Mouse (Mus musculus) liver, embryonic 11.5 days (tissue): ENCODE results near the gene Myh9. TPM values are rescaled to one million over a fixed set of nuclear protein-coding genes. Genes with fewer than 3 reads are reported as not detected.
A peak's percentile ranks its signal among the peaks of the same experiment; 100 is the strongest.

Experiments used
- ATAC-seq: fragments of 200-750 bp; cut with Nextera tagmentation; replicated peaks from 2 replicates; pipeline ENCODE4 v1.8.0; 2017; ENCODE audit warnings: moderate number of reproducible peaks, mild to moderate bottlenecking, moderate TSS enrichment, moderate library complexity; ENCODE audit not compliant: low FRiP score
- DNase-seq: peaks from one replicate; pipeline ENCODE4 v3.0.0-alpha.2; 2017; ENCODE audit warnings: low spot score
- H3K27ac ChIP-seq: fragments of 300-500 bp; sonication (generic); 2 replicates; pipeline ENCODE4 v1.5.1; 2014; ENCODE audit warnings: mild to moderate bottlenecking, low read depth, low read length, control low read depth
- H3K27me3 ChIP-seq: fragments of 300-500 bp; sonication (generic); replicated peaks from 2 replicates; pipeline ENCODE4 v1.6.1; 2014; ENCODE audit warnings: low read length, mixed read lengths; ENCODE audit not compliant: control insufficient read depth, insufficient read depth
- H3K36me3 ChIP-seq: fragments of 300-500 bp; sonication (generic); 2 replicates; pipeline ENCODE4 v1.6.1; 2014; ENCODE audit warnings: mild to moderate bottlenecking, low read length, moderate library complexity, mixed read lengths; ENCODE audit not compliant: control insufficient read depth, insufficient read depth
- H3K4me1 ChIP-seq: fragments of 300-500 bp; sonication (generic); replicated peaks from 2 replicates; pipeline ENCODE4 v1.6.1; 2014; ENCODE audit warnings: low read length, mixed read lengths; ENCODE audit not compliant: control insufficient read depth, insufficient read depth
- H3K4me2 ChIP-seq: fragments of 300-500 bp; sonication (generic); 2 replicates; pipeline ENCODE4 v1.6.1; 2014; ENCODE audit warnings: mild to moderate bottlenecking, control low read depth, moderate library complexity
- H3K4me3 ChIP-seq: fragments of 300-500 bp; sonication (generic); 2 replicates; pipeline ENCODE4 v1.5.1; 2014; ENCODE audit warnings: low read depth, low read length, control low read depth
- H3K9ac ChIP-seq: fragments of 300-500 bp; sonication (generic); 2 replicates; pipeline ENCODE4 v1.6.1; 2014; ENCODE audit warnings: low read depth, low read length, control low read depth
- H3K9me3 ChIP-seq: fragments of 300-500 bp; sonication (generic); 2 replicates; pipeline ENCODE4 v1.6.1; 2016; ENCODE audit warnings: low read length, inconsistent platforms, mixed read lengths; ENCODE audit not compliant: control insufficient read depth
- WGBS: fragments of 180-500 bp; shearing (Covaris S2); extraction: QIAGEN DNeasy Blood & Tissue Kit; methylation state at CpG from one replicate; pipeline ENCODE4 v1.1.7; 2014; 5-methylcytosine and 5-hydroxymethylcytosine counted together
- polyA plus RNA-seq: library from polyadenylated mRNA; unstranded; fragments of >200 nt; fragmentation: Nextera tagmentation; extraction: Ambion mirVana; gene quantifications from 2 replicates; pipeline ENCODE4 v1.2.1, GENCODE M21; 2014

The Myh9 gene
- polyA plus RNA-seq = 49.8 and 53.0 TPM in 2 replicates

DNA sequence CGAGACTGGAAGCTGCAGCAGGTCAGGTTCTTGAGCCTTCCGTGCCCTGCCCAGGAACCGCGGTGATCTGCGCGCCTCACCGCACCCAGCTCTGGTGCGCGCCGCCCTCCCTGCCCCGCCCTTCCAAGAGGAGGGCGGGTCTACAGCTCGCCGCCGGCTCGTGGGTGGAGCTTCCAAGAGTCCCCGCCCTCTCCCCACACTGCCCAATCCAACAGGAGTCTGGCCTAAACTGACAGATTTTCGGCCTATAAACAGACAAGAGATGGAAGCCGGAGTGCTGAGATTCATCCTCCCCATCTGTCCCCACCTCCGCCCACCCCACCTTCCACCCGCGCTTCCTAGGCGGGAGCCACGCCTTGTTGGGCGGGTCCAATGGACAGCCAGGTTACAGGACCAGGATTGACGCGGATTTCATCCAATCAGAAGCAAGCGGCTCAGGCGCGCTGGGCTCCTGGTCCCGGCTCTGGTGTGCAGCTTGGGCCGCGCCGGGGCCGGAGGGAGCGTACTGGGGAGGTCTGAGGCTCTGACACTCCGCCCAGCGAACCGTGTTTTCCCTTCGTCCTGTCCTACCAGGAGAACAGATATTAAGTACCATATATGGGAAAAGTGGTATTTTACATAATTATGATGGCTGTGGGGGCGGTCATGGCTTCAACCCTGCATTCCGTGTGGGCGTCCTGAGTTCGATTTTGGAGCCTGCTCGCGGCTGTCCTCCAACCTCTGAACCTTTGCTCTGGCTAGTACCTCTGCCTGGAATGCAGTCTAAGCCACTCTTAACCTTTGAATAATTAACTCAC lies at the start of gene Myh9:
Myh9 (minus strand) TSS at position 129 of the 797 bp plus-strand sequence.
- DNase-seq (peak; percentile 99), ATAC-seq (peak; percentile 93)
- Histone ChIP-seq H3K4me3 (peak within 1 kb of the TSS; percentile 76), H3K9me3 (no peaks in the 10 kb centered on the region), H3K36me3 (no peaks in the 10 kb centered on the region; the same call in 1 of the 2 replicates), H3K27me3 (no peaks in the 10 kb centered on the region), H3K27ac (peak within 1 kb of the TSS; percentile 94), H3K4me1 (peaks cover 45% of the 10 kb centered on the region), H3K9ac (peak within 1 kb of the TSS; percentile 87), H3K4me2 (peak within 1 kb of the TSS; percentile 99)
- WGBS = 0% methylated on average over 41 of the region's 46 CpGs

GRCm38 (mm10) chr15:77891766-77892165 lies 49.8 kb upstream of the Myh9 start:
- Histone ChIP-seq H3K4me3 (no peak overlapping the region), H3K36me3 (no peaks in the 10 kb centered on the region), H3K27ac (no peak overlapping the region), H3K9me3 (no peaks in the 10 kb centered on the region), H3K4me2 (no peak overlapping the region), H3K27me3 (no peaks in the 10 kb centered on the region), H3K9ac (no peak overlapping the region), H3K4me1 (peaks cover 6% of the 10 kb centered on the region)
- DNase-seq (no peak), ATAC-seq (no peak)
- 78% methylated on average over 8 of the region's 8 CpGs for WGBS

DNA sequence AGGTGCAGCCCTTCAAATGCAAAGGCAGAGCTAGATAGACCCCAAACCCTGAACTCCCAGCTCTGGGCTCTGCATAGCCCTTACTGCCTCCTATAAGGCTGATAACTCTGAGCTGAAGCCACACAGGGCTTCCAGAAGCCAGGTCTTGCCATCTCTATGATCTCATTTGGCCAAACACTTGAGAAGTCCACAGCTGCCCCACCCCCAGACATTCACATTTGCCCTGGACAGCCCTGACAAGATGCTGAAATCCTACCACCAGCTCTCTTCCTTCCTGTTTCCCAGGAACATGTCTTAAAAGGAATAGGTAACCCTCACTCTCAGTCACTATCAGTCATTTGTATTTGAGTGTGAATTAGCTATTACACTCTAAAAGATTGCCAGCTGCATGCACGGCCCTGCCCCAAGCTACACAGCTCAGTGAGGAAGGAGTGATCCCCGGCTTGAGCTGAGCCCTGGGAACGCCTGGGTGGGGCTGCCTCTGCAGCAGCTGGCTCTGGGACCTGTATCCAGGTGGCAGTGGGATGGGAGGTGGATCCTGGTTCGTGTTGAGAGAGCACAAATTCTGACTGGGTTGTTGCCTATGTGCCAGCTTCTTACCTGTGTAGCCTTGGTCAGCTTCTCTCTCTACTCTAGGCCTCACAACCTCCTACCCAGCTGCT lies 47.9 kb upstream of the Myh9 start:
- Histone ChIP-seq H3K4me1 (peaks cover 18% of the 10 kb centered on the region), H3K9ac (no peak overlapping the region), H3K27me3 (no peaks in the 10 kb centered on the region), H3K36me3 (no peaks in the 10 kb centered on the region), H3K4me2 (no peak overlapping the region), H3K27ac (no peak overlapping the region), H3K4me3 (no peak overlapping the region), H3K9me3 (no peaks in the 10 kb centered on the region)
- DNase-seq (no peak), ATAC-seq (no peak)
- WGBS = 51% methylated on average over 4 of the region's 4 CpGs

DNA sequence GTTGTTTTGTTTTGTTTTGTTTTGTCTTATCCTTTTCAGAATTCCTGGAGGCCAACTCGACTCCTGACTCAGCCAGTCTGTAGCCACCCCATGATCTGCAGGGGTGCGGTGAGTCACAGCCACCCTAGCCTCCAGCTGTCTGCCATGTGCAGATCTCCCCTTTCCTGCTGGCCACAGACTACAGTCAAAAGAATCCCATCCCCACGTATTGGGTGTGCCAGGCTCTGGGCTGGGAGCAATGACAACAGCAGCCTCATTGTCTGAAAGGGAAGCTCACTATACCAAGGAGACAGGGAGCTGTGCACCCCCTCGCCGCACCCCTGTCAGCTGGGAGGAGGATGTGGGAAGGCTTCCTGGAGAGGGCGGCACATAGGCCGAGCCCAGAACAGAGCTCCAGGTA lies 46.3 kb upstream of the Myh9 start:
- H3K4me1 ChIP-seq = peaks cover 25% of the 10 kb centered on the region

GRCm38 (mm10) chr15:77887093-77887488 lies 45.1 kb upstream of the Myh9 start:
- H3K4me1 ChIP-seq = peaks cover 36% of the 10 kb centered on the region
- H3K36me3 ChIP-seq = no peaks in the 10 kb centered on the region
- H3K27ac ChIP-seq = no peak overlapping the region; the same call in 1 of the 2 replicates
- no peak overlapping the region for H3K9ac ChIP-seq
- DNase-seq (no peak), ATAC-seq (no peak)
- H3K9me3 ChIP-seq = no peaks in the 10 kb centered on the region
- WGBS = 30% methylated on average over 1 of the region's 1 CpGs
- H3K27me3 ChIP-seq = no peaks in the 10 kb centered on the region
- no peak overlapping the region for H3K4me2 ChIP-seq
- H3K4me3 ChIP-seq = no peak overlapping the region

More for the DNA sequence above, 46.3 kb upstream of the Myh9 start:
- Histone ChIP-seq H3K27ac (no peak overlapping the region), H3K4me3 (no peak overlapping the region), H3K4me2 (no peak overlapping the region), H3K36me3 (no peaks in the 10 kb centered on the region), H3K9ac (no peak overlapping the region), H3K27me3 (no peaks in the 10 kb centered on the region), H3K9me3 (no peaks in the 10 kb centered on the region)
- ATAC-seq (no peak), DNase-seq (no peak)
- 54% methylated on average over 7 of the region's 7 CpGs for WGBS

GRCm38 (mm10) chr15:77886369-77887092 lies 44.6 kb upstream of the Myh9 start:
- DNase-seq (no peak), ATAC-seq (no peak)
- 87% methylated on average over 4 of the region's 5 CpGs for WGBS
- no peak overlapping the region for H3K9ac ChIP-seq
- H3K4me1 ChIP-seq = peaks cover 42% of the 10 kb centered on the region
- no peaks in the 10 kb centered on the region for H3K27me3 ChIP-seq
- no peak overlapping the region for H3K4me3 ChIP-seq
- no peaks in the 10 kb centered on the region for H3K9me3 ChIP-seq
- no peak overlapping the region for H3K4me2 ChIP-seq
- H3K27ac ChIP-seq = no peak overlapping the region; the same call in 1 of the 2 replicates
- no peaks in the 10 kb centered on the region for H3K36me3 ChIP-seq

GRCm38 (mm10) chr15:77885945-77886344 lies 44.0 kb upstream of the Myh9 start:
- Histone ChIP-seq H3K36me3 (no peaks in the 10 kb centered on the region), H3K4me2 (no peak overlapping the region), H3K27me3 (no peaks in the 10 kb centered on the region), H3K27ac (no peak overlapping the region; the same call in 1 of the 2 replicates), H3K4me3 (no peak overlapping the region), H3K9me3 (no peaks in the 10 kb centered on the region), H3K9ac (no peak overlapping the region), H3K4me1 (peaks cover 45% of the 10 kb centered on the region)
- DNase-seq (no peak), ATAC-seq (no peak)
- 77% methylated on average over 4 of the region's 4 CpGs for WGBS

GRCm38 (mm10) chr15:77885159-77885558 lies 43.2 kb upstream of the Myh9 start:
- Histone ChIP-seq H3K9me3 (no peaks in the 10 kb centered on the region), H3K4me3 (no peak overlapping the region), H3K9ac (no peak overlapping the region), H3K36me3 (no peaks in the 10 kb centered on the region), H3K4me1 (peaks cover 45% of the 10 kb centered on the region), H3K27ac (no peak overlapping the region), H3K27me3 (no peaks in the 10 kb centered on the region), H3K4me2 (no peak overlapping the region)
- WGBS = 73% methylated on average over 6 of the region's 6 CpGs
- ATAC-seq = no peak
- DNase-seq = no peak
